Mouse (Mus musculus): ENCODE results near the gene Cdk17. TPM values are rescaled to one million over a fixed set of nuclear protein-coding genes. Genes with fewer than 3 reads are reported as not detected.

The Cdk17 gene
- polyA plus RNA-seq, 1 experiment from 2014 or later: 49.9 TPM

DNA sequence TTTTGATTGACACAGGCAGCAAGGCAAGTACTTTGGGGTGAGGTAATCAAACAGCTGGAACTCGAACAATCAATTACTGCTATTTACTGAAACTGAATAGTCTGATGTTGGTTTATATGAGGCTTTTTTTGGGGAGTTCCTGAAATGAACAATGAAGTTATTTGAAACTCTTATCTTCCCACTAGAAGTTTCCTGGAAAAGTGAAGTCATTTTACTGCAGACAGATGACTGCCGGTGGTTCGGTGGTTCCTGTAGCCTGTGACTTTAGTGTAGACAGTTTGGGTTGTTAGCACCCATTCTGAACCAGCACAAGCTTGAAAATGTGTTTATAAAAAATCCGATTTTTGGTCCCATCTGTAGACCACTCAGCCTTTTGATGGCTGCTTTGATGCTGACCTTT is 17.2 kb downstream of the Cdk17 start:
- Histone ChIP-seq H3K4me1 (replicated peaks; ENCODE audit: control insufficient read depth, insufficient read depth, low read length) (0 out of 2 replicates have a peak, but pooled peaks cover 6% of the 10 kb centered on the region), H3K9me3 (ENCODE audit: control insufficient read depth, low read length) (0 out of 2 replicates have a peak, but pooled peaks cover 2% of the 10 kb centered on the region), H3K4me3 (replicated peaks; ENCODE audit: low read length) (no peak overlapping the region), H3K27me3 (replicated peaks; ENCODE audit: control insufficient read depth, insufficient read depth, low read length) (no peaks in the 10 kb centered on the region), H3K36me3 (ENCODE audit: control insufficient read depth, insufficient read depth) (peaks cover 4% of the 10 kb centered on the region), H3K4me2 (ENCODE audit: low read length) (no peak overlapping the region), H3K27ac (ENCODE audit: low read length) (no peak overlapping the region), H3K9ac (replicated peaks; ENCODE audit: low read depth, low read length) (no peak overlapping the region)
- no peak for ATAC-seq
- WGBS: 72% methylated on average over 4 of the region's 4 CpGs

DNA sequence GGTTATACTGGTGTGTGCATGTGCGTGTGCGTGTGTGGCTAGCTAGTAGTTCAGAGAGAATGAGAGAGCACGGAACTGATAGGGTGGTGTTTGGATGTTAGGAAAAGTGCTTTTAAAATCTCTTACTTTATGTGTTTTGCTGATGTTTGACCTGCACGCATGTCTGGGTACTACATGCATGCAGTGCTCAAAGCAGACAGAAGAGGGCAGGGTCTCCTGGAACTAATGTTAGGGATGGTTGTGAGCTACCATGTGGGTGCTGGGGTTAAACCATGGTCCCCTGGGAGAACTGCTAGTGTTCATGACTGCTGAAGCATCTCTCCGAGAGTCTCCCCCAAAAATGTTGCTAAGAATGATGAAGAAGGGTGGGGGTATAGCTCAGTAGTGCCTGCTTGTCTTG is 18.0 kb downstream of the Cdk17 start:
- Histone ChIP-seq H3K9ac (replicated peaks; ENCODE audit: low read depth, low read length) (no peak overlapping the region), H3K4me3 (replicated peaks; ENCODE audit: low read length) (no peak overlapping the region), H3K27me3 (replicated peaks; ENCODE audit: control insufficient read depth, insufficient read depth, low read length) (no peaks in the 10 kb centered on the region), H3K36me3 (ENCODE audit: control insufficient read depth, insufficient read depth) (no peaks in the 10 kb centered on the region; the same call in 1 of the 2 replicates), H3K27ac (ENCODE audit: low read length) (no peak overlapping the region), H3K4me2 (ENCODE audit: low read length) (no peak overlapping the region), H3K9me3 (ENCODE audit: control insufficient read depth, low read length) (0 out of 2 replicates have a peak, but pooled peaks cover 2% of the 10 kb centered on the region), H3K4me1 (replicated peaks; ENCODE audit: control insufficient read depth, insufficient read depth, low read length) (0 out of 2 replicates have a peak, but pooled peaks cover 6% of the 10 kb centered on the region)
- ATAC-seq: no peak
- 98% methylated on average over 5 of the region's 5 CpGs for WGBS

DNA sequence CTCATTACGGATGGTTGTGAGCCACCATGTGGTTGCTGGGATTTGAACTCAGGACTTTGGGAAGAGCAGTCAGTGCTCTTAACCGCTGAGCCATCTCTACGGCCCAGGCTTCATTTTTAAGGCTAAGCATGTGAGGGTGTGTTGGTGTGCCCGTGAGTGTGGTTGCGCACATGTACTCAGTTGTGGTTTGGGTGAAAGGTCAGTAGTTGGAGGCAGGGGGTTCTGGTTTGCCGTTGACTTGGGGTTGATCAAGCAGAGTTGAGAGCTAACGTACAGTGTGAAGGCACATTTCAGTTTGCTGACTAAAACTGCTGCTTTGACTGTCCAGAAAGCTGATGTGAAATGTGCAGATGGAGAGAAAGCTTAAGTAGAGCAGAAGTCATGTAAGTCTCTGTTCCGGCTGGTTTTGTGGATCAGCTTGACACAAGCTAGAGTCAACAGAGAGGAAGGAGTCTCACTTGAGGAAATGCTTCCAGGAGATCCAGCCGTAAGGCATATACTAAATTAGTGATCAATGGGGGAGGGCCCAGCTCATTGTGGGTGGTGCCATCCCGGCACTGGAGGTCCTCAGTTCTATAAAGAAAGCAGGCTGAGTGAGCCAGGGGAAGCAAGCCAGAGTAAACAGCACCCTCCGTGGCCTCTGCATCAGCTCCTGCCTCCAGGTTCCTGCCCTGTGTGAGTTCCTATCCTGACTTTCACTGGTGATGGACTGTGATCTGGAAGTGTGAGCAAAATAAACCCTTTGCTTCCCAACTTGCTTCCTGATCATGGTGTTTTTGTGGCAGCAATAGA is 19.2 kb downstream of the Cdk17 start:
- ATAC-seq: no peak
- WGBS: 88% methylated on average over 11 of the region's 11 CpGs

DNA sequence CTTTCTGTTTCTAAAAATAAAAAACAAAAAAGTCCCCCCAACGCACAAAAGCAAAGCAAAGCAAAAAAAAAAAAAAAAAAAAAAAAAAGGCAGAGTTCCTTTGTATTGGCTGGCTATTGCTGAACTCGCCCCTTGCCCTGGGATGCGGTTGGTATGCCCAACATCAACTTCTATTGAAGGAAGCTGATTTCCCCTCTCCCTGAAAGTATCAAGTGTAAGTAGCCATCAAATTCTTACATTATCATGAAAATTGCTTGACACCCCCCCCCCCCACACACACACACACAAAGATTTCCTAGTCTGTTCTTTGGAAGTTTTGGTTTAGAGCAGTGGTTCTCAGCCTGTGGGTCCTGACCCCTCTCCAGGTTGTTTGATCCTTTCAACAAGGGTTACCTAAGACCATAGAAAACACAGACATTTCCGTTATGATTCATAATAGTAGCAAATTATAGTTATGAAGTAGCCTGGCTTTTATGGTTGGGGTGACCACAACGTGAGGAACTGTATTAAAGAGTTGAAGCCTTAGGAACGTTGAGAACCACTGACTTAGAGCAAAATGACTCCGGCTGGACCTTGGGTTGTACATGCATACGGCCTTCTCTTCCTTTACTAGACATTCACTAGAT is 23.8 kb downstream of the Cdk17 start:
- Histone ChIP-seq H3K27me3 (replicated peaks; ENCODE audit: control insufficient read depth, insufficient read depth, low read length) (no peaks in the 10 kb centered on the region), H3K27ac (ENCODE audit: low read length) (no peak overlapping the region), H3K4me1 (replicated peaks; ENCODE audit: control insufficient read depth, insufficient read depth, low read length) (0 out of 2 replicates have a peak, but pooled peaks cover 3% of the 10 kb centered on the region), H3K4me2 (ENCODE audit: low read length) (no peak overlapping the region), H3K9ac (replicated peaks; ENCODE audit: low read depth, low read length) (no peak overlapping the region), H3K36me3 (ENCODE audit: control insufficient read depth, insufficient read depth) (no peaks in the 10 kb centered on the region), H3K4me3 (replicated peaks; ENCODE audit: low read length) (no peak overlapping the region), H3K9me3 (ENCODE audit: control insufficient read depth, low read length) (no peaks in the 10 kb centered on the region)
- 84% methylated on average over 8 of the region's 8 CpGs for WGBS
- no peak for ATAC-seq

More for the DNA sequence above, 19.2 kb downstream of the Cdk17 start:
- H3K4me2 ChIP-seq (ENCODE audit: low read length): no peak overlapping the region
- no peaks in the 10 kb centered on the region for H3K27me3 ChIP-seq (replicated peaks; ENCODE audit: control insufficient read depth, insufficient read depth, low read length)
- H3K36me3 ChIP-seq (ENCODE audit: control insufficient read depth, insufficient read depth): no peaks in the 10 kb centered on the region
- 0 out of 2 replicates have a peak, but pooled peaks cover 3% of the 10 kb centered on the region for H3K4me1 ChIP-seq (replicated peaks; ENCODE audit: control insufficient read depth, insufficient read depth, low read length)
- no peak overlapping the region for H3K9ac ChIP-seq (replicated peaks; ENCODE audit: low read depth, low read length)
- H3K9me3 ChIP-seq (ENCODE audit: control insufficient read depth, low read length): 0 out of 2 replicates have a peak, but pooled peaks cover 2% of the 10 kb centered on the region
- no peak overlapping the region for H3K4me3 ChIP-seq (replicated peaks; ENCODE audit: low read length)
- H3K27ac ChIP-seq (ENCODE audit: low read length): no peak overlapping the region

DNA sequence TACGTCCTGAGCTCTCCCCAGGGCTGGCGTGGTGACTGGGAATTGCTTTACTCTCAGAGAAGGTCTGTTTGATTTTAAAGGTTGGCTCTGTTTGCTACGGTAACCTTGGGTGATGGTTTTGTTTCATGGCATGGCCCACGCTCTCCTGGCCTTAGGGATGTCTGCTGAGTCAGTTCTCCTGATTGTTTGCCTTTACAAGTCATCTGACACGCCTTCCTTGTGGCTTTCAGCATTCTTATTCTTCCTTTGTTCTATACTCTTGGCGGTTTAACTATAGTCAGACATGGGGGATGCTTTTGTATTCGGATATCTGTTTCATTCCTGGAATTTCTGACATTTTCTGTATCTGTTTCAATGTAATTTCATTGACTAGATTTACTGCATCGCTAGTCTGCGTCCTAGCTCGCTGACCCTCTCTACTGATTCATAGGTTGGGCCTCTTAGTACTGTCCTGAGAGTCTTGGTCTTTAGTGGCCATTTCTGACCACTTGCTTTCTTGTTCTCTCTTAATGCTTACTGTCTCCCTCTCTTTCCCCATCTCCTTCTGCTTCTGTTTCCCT is 27.8 kb downstream of the Cdk17 start:
- H3K4me1 ChIP-seq (replicated peaks; ENCODE audit: control insufficient read depth, insufficient read depth, low read length): peaks cover 6% of the 10 kb centered on the region
- H3K9me3 ChIP-seq (ENCODE audit: control insufficient read depth, low read length): no peaks in the 10 kb centered on the region
- no peak overlapping the region for H3K4me2 ChIP-seq (ENCODE audit: low read length)
- no peaks in the 10 kb centered on the region for H3K36me3 ChIP-seq (ENCODE audit: control insufficient read depth, insufficient read depth)
- 73% methylated on average over 10 of the region's 10 CpGs for WGBS
- no peak for ATAC-seq
- H3K4me3 ChIP-seq (replicated peaks; ENCODE audit: low read length): no peak overlapping the region
- no peak overlapping the region for H3K9ac ChIP-seq (replicated peaks; ENCODE audit: low read depth, low read length)
- H3K27me3 ChIP-seq (replicated peaks; ENCODE audit: control insufficient read depth, insufficient read depth, low read length): no peaks in the 10 kb centered on the region
- no peak overlapping the region for H3K27ac ChIP-seq (ENCODE audit: low read length)

DNA sequence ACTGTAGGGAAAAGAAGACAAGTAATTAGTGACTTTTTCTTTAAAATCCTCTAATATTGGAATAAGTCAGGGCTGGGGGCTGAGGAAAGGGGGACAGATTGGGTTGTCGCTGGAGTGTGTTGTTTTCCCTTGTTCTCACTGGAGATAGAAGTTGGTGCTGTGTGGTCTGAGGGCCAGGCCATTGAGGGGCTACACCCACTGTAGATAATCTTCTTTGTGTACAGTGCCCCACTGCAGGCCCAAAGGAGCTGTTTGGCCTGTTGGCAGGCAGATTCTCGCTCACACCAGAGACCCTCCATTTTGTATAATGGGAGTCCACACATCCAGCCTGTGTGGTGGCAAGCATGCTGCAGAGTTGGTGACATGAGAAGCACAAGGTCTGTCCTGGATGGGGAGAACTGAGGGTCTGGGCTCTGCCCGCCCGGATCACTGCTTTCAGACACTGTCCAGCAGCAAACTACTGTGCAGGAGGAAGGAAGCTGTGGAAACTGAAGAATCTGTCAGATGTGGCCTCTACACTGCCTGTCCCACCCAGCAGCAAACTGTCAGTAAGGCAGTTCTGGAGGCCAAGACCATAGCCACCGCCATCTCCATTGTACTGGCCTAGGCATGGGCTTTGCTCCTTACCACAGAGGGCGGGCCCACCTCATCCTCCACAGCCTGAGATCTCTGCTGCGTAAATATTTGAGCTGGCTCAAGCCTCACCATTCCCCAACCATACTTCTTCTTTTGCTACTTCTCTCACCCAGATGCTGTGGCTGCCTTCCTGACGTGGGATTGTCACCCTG is 30.0 kb downstream of the Cdk17 start:
- Histone ChIP-seq H3K4me1 (replicated peaks; ENCODE audit: control insufficient read depth, insufficient read depth, low read length) (peaks cover 15% of the 10 kb centered on the region), H3K27me3 (replicated peaks; ENCODE audit: control insufficient read depth, insufficient read depth, low read length) (no peaks in the 10 kb centered on the region), H3K4me3 (replicated peaks; ENCODE audit: low read length) (no peak overlapping the region), H3K27ac (ENCODE audit: low read length) (no peak overlapping the region), H3K36me3 (ENCODE audit: control insufficient read depth, insufficient read depth) (no peaks in the 10 kb centered on the region), H3K9me3 (ENCODE audit: control insufficient read depth, low read length) (no peaks in the 10 kb centered on the region), H3K4me2 (ENCODE audit: low read length) (no peak overlapping the region), H3K9ac (replicated peaks; ENCODE audit: low read depth, low read length) (no peak overlapping the region)
- no peak for ATAC-seq
- 85% methylated on average over 8 of the region's 8 CpGs for WGBS

DNA sequence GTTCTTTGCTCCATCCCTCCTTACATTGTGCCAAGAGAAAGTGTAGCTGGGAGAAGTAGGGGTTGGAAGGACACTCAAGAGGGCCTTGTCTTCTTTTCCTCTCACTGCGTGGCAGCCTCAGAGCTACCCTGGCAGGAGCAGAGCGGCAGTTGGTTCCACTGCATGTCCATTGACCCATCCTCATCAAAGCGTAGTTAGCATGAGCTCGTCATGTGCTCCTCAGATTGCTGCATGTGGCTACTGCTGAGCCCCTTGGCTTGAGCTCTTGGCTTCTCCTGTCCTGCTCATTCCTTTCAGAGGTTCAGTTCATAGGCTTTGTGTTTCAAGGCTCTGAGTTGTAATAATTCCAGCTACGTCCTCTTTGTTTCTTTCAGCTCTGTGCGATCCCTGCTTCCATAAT is 36.4 kb downstream of the Cdk17 start:
- Histone ChIP-seq H3K36me3 (ENCODE audit: control insufficient read depth, insufficient read depth) (0 out of 2 replicates have a peak, but pooled peaks cover 4% of the 10 kb centered on the region), H3K4me1 (replicated peaks; ENCODE audit: control insufficient read depth, insufficient read depth, low read length) (peaks cover 12% of the 10 kb centered on the region), H3K9me3 (ENCODE audit: control insufficient read depth, low read length) (no peaks in the 10 kb centered on the region), H3K4me2 (ENCODE audit: low read length) (no peak overlapping the region), H3K9ac (replicated peaks; ENCODE audit: low read depth, low read length) (no peak overlapping the region), H3K27ac (ENCODE audit: low read length) (no peak overlapping the region), H3K4me3 (replicated peaks; ENCODE audit: low read length) (no peak overlapping the region), H3K27me3 (replicated peaks; ENCODE audit: control insufficient read depth, insufficient read depth, low read length) (no peaks in the 10 kb centered on the region)
- WGBS: 86% methylated on average over 6 of the region's 6 CpGs
- ATAC-seq: no peak

DNA sequence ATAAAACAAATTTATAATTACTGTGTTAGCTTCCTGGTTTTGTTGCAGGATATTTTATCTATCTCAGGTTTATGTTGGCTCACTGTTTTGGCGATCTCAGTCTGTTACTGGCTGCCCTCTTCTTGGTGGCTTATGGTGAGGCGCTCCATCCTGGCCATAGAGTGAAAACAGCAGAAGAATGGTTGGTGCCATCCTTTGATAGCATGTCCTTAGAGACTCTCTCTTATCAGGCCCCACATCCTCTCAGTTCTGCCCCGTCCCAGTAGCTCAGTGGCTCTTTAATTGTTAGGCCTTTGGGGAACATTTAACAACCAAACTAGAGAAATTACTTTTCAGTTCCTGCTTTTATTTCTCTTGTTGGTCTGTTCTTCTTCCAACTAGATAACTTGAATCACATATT is 38.3 kb downstream of the Cdk17 start:
- Histone ChIP-seq H3K9ac (replicated peaks; ENCODE audit: low read depth, low read length) (no peak overlapping the region), H3K9me3 (ENCODE audit: control insufficient read depth, low read length) (no peaks in the 10 kb centered on the region), H3K4me3 (replicated peaks; ENCODE audit: low read length) (no peak overlapping the region), H3K27ac (ENCODE audit: low read length) (no peak overlapping the region), H3K36me3 (ENCODE audit: control insufficient read depth, insufficient read depth) (0 out of 2 replicates have a peak, but pooled peaks cover 4% of the 10 kb centered on the region), H3K27me3 (replicated peaks; ENCODE audit: control insufficient read depth, insufficient read depth, low read length) (no peaks in the 10 kb centered on the region), H3K4me2 (ENCODE audit: low read length) (no peak overlapping the region), H3K4me1 (replicated peaks; ENCODE audit: control insufficient read depth, insufficient read depth, low read length) (peaks cover 12% of the 10 kb centered on the region)
- ATAC-seq: no peak
- WGBS: 91% methylated on average over 3 of the region's 3 CpGs

All from forebrain, embryonic 16.5 days (tissue).